Mouse (Mus musculus) heart, embryonic 13.5 days (tissue): Measurements from ENCODE around the gene Timm10. TPM values are rescaled to one million over a fixed set of nuclear protein-coding genes. Genes with fewer than 3 reads are reported as not detected.

ENCODE experiments used
- polyA plus RNA-seq: library from polyadenylated mRNA; unstranded; fragments of >200 nt; fragmentation: Nextera tagmentation; extraction: Ambion mirVana; gene quantifications from 2 replicates; pipeline ENCODE4 v1.2.1, GENCODE M21; 2015

Timm10 gene
- polyA plus RNA-seq, 1 experiment from 2014 or later = 72.3 TPM

Other genes with a start within 250 kb of the Timm10 start
- gene Ctnnd1, start 176.2 kb upstream of the Timm10 start, polyA plus RNA-seq = 60.6 and 63.6 TPM in 2 replicates
- 0.10 and 0.12 TPM in 2 replicates for gene Btbd18, start 167.9 kb upstream of the Timm10 start, polyA plus RNA-seq
- 272 and 285 TPM in 2 replicates for gene Selenoh, start 156.2 kb upstream of the Timm10 start, polyA plus RNA-seq
- not detected in 2 replicates for gene Gm28635, start 149.0 kb upstream of the Timm10 start, polyA plus RNA-seq
- 26.1 and 26.6 TPM in 2 replicates for gene Med19, start 148.6 kb upstream of the Timm10 start, polyA plus RNA-seq
- 136 and 163 TPM in 2 replicates for gene Tmx2, start 147.9 kb upstream of the Timm10 start, polyA plus RNA-seq
- gene Zdhhc5, start 111.8 kb upstream of the Timm10 start, polyA plus RNA-seq = 20.8 and 21.9 TPM in 2 replicates
- 16.4 and 18.5 TPM in 2 replicates for gene Clp1, start 99.6 kb upstream of the Timm10 start, polyA plus RNA-seq
- gene Ypel4, start 92.9 kb upstream of the Timm10 start, polyA plus RNA-seq = 7.3 and 8.4 TPM in 2 replicates
- 5.7 and 6.5 TPM in 2 replicates for gene Gm19426, start 83.3 kb upstream of the Timm10 start, polyA plus RNA-seq
- 38.8 and 40.2 TPM in 2 replicates for gene Serping1, start 51.6 kb upstream of the Timm10 start, polyA plus RNA-seq
- gene Ube2l6, start 28.2 kb upstream of the Timm10 start, polyA plus RNA-seq = 92.5 and 114 TPM in 2 replicates
- 0.24 and 0.27 TPM in 2 replicates for gene Smtnl1, start 4.3 kb upstream of the Timm10 start, polyA plus RNA-seq
- gene Slc43a1, start 11.9 kb downstream of the Timm10 start, polyA plus RNA-seq = 16.1 and 17.1 TPM in 2 replicates
- 0.72 and 0.99 TPM in 2 replicates for gene Rtn4rl2, start 59.7 kb downstream of the Timm10 start, polyA plus RNA-seq
- gene Slc43a3, start 109.6 kb downstream of the Timm10 start, polyA plus RNA-seq = 36.2 and 37.0 TPM in 2 replicates
- 0.79 and 1.2 TPM in 2 replicates for gene Prg2, start 153.5 kb downstream of the Timm10 start, polyA plus RNA-seq
- gene Prg3, start 161.2 kb downstream of the Timm10 start, polyA plus RNA-seq = 0.16 and 0.20 TPM in 2 replicates
- gene Ssrp1, start 210.2 kb downstream of the Timm10 start, polyA plus RNA-seq = 139 and 152 TPM in 2 replicates
- gene P2rx3, start 210.5 kb downstream of the Timm10 start, polyA plus RNA-seq = 0.31 and 0.69 TPM in 2 replicates
- gene Tnks1bp1, start 221.0 kb downstream of the Timm10 start, polyA plus RNA-seq = 17.4 and 21.5 TPM in 2 replicates